Comparison of ENCODE assay signal across 8 mouse cellular contexts in genomic region chr12:84113676-84114075, GRCm38 (mm10). TPM values are rescaled to one million over a fixed set of nuclear protein-coding genes. Genes with fewer than 3 reads are reported as not detected.
DNase-seq lines count a peak whose midpoint lies in the region; ATAC-seq and TF ChIP-seq lines count a peak whose summit lies in the region.

No protein-coding gene starts in this region.

- H3K9me3 ChIP-seq in CH12.LX (replicated peaks; ENCODE audit: low read length): no peaks in the 10 kb centered on the region
- H3K9me3 ChIP-seq in forebrain, embryonic 14.5 days (replicated peaks; ENCODE audit: control insufficient read depth, low read length): no peaks in the 10 kb centered on the region
- no peaks in the 10 kb centered on the region for H3K9me3 ChIP-seq in liver, embryonic 13.5 days (replicated peaks)

- dilution Hi-C loops in CH12.LX (cut with MboI; ENCODE audit: extremely low pct_ligation_motif_present, extremely low pct_unique_long_range_greater_than_20kb, low sequenced_read_pairs): no loop called here

- H3K27ac ChIP-seq in heart, adult 2 months: no peak overlapping the region
- no peak overlapping the region for H3K27ac ChIP-seq in CH12.LX (ENCODE audit: insufficient read depth, low read depth)
- no peak overlapping the region for H3K27ac ChIP-seq in forebrain, embryonic 14.5 days (ENCODE audit: low read depth, low read length)
- H3K27ac ChIP-seq in liver, embryonic 13.5 days: no peak overlapping the region

- TF ChIP-seq CTCF in heart, adult 2 months (IDR thresholded peaks at IDR 0.05): no peak
- TF ChIP-seq CTCF in CH12.LX (conservative IDR thresholded peaks at IDR 0.05 in 1 of 2, IDR thresholded peaks at IDR 0.05 in 1 of 2; ENCODE audit: low read depth in 2 of 2, low read length in 2 of 2): no peak

- 31% methylated on average over 6 of the region's 6 CpGs for WGBS in heart, adult 2 months
- WGBS in forebrain, embryonic 14.5 days: 49% methylated on average over 6 of the region's 6 CpGs
- 42% methylated on average over 6 of the region's 6 CpGs for WGBS in liver, embryonic 13.5 days (ENCODE audit: insufficient replicate concordance)

- H3K4me3 ChIP-seq in heart, adult 2 months: peak overlapping the region; percentile 60
- H3K4me3 ChIP-seq in CH12.LX (replicated peaks in 1 of 3; ENCODE audit: low read depth in 2 of 3, low read length in 2 of 3, poor library complexity in 1 of 3): peak overlapping the region; percentile 20 to 58 (median 42)
- peak overlapping the region; percentile 55 for H3K4me3 ChIP-seq in forebrain, embryonic 14.5 days (ENCODE audit: low read depth, low read length)
- H3K4me3 ChIP-seq in liver, embryonic 13.5 days (replicated peaks): peak overlapping the region; percentile 63

- no peaks in the 10 kb centered on the region for H3K27me3 ChIP-seq in heart, adult 2 months (ENCODE audit: control insufficient read depth, insufficient read depth, low read length)
- no peaks in the 10 kb centered on the region for H3K27me3 ChIP-seq in CH12.LX (replicated peaks)
- no peaks in the 10 kb centered on the region for H3K27me3 ChIP-seq in forebrain, embryonic 14.5 days (replicated peaks; ENCODE audit: control insufficient read depth, insufficient read depth, low read length)
- H3K27me3 ChIP-seq in liver, embryonic 13.5 days: no peaks in the 10 kb centered on the region

- ATAC-seq in forebrain, embryonic 14.5 days: peak; percentile 10; the same call in 1 of the 2 replicates
- no peak for ATAC-seq in liver, embryonic 13.5 days (ENCODE audit: low read depth)

- DNase-seq in heart, adult 2 months: no peak
- DNase-seq in heart, postnatal 14 days: no peak
- DNase-seq in CH12.LX (ENCODE audit: extremely low read depth): no peak
- no peak for DNase-seq in forebrain, embryonic 14.5 days (ENCODE audit: low spot score)
- no peak for DNase-seq in liver, embryonic 13.5 days
- DNase-seq in spleen, adult 12 weeks (ENCODE audit: low spot score): no peak
- DNase-seq in ovary, postnatal 36 days (ENCODE audit: low spot score): no peak
- no peak for DNase-seq in testis, postnatal 10 days (ENCODE audit: low spot score)

- in situ Hi-C loops in CH12.LX (cut with MboI; ENCODE audit: low pct_ligation_motif_present, low pct_unique_long_range_greater_than_20kb, low sequenced_read_pairs): no loop called here

- no peak for TF ChIP-seq EP300 in heart, adult 2 months (IDR thresholded peaks at IDR 0.05; ENCODE audit: insufficient read depth, low read depth, low read length)
- TF ChIP-seq EP300 in CH12.LX (IDR thresholded peaks at IDR 0.05; ENCODE audit: low read length): no peak

- intact Hi-C loops in heart, adult 2 months (cut with DNase I): no loop called here
- intact Hi-C loops in heart, postnatal 14 days (cut with DNase I): no loop called here

- no peaks in the 10 kb centered on the region for H3K36me3 ChIP-seq in heart, adult 2 months (ENCODE audit: control insufficient read depth, insufficient read depth, low read length)
- H3K36me3 ChIP-seq in CH12.LX (replicated peaks in 1 of 2; ENCODE audit: control insufficient read depth in 1 of 2, insufficient read depth in 1 of 2, low read length in 1 of 2): no peaks in the 10 kb centered on the region
- H3K36me3 ChIP-seq in forebrain, embryonic 14.5 days (ENCODE audit: control insufficient read depth, insufficient read depth, low read length): no peaks in the 10 kb centered on the region
- no peaks in the 10 kb centered on the region for H3K36me3 ChIP-seq in liver, embryonic 13.5 days

- H3K79me2 ChIP-seq in heart, adult 2 months (replicated peaks; ENCODE audit: control insufficient read depth, insufficient read depth, low read length): no peaks in the 10 kb centered on the region
- H3K79me2 ChIP-seq in CH12.LX (replicated peaks; ENCODE audit: control insufficient read depth, extremely low read depth, insufficient read depth, poor library complexity, severe bottlenecking): no peaks in the 10 kb centered on the region

- TF ChIP-seq RAD21 in CH12.LX (IDR thresholded peaks at IDR 0.05; ENCODE audit: low read depth, low read length): no peak

- H3K4me1 ChIP-seq in heart, adult 2 months (ENCODE audit: control insufficient read depth, insufficient read depth, low read length): peaks cover 1% of the 10 kb centered on the region; the same call in 1 of the 2 replicates
- H3K4me1 ChIP-seq in CH12.LX (ENCODE audit: control insufficient read depth in 1 of 2, insufficient read depth in 2 of 2): peaks cover 10 to 19% of the 10 kb centered on the region in 2 experiments
- peaks cover 6% of the 10 kb centered on the region for H3K4me1 ChIP-seq in forebrain, embryonic 14.5 days (ENCODE audit: control insufficient read depth, insufficient read depth, low read length)
- peaks cover 11% of the 10 kb centered on the region for H3K4me1 ChIP-seq in liver, embryonic 13.5 days (replicated peaks)

- TF ChIP-seq POLR2A in heart, adult 2 months (IDR thresholded peaks at IDR 0.05; ENCODE audit: insufficient read depth, low read depth, low read length): no peak
- TF ChIP-seq POLR2A in CH12.LX (IDR thresholded peaks at IDR 0.05; ENCODE audit: low read depth, low read length): no peak

- H3K4me2 ChIP-seq in CH12.LX (ENCODE audit: insufficient read depth, low read depth, poor library complexity, severe bottlenecking): peak overlapping the region; percentile 38; the same call in 1 of the 2 replicates
- peak overlapping the region; percentile 66 for H3K4me2 ChIP-seq in forebrain, embryonic 14.5 days (ENCODE audit: low read length)
- H3K4me2 ChIP-seq in liver, embryonic 13.5 days: peak overlapping the region; percentile 79

- no peak overlapping the region for H3K9ac ChIP-seq in heart, adult 2 months (ENCODE audit: low read depth, low read length)
- peak overlapping the region; percentile 9; the same call in 1 of the 2 replicates for H3K9ac ChIP-seq in CH12.LX (ENCODE audit: insufficient read depth, low read depth)
- no peak overlapping the region for H3K9ac ChIP-seq in forebrain, embryonic 14.5 days (ENCODE audit: low read length)
- peak overlapping the region; percentile 52 for H3K9ac ChIP-seq in liver, embryonic 13.5 days

TF ChIP-seq in CH12.LX, 34 proteins besides CTCF, POLR2A, EP300 and RAD21:
- TF ChIP-seq MXI1 (IDR thresholded peaks at IDR 0.05; ENCODE audit: low read depth, low read length) (no peak), JUN (IDR thresholded peaks at IDR 0.05; ENCODE audit: insufficient read depth, low read depth, low read length) (no peak), ZNF384 (IDR thresholded peaks at IDR 0.05; ENCODE audit: low read depth, low read length) (peak; percentile 68), SIN3A (IDR thresholded peaks at IDR 0.05; ENCODE audit: low read length) (no peak), MAFK (IDR thresholded peaks at IDR 0.05; ENCODE audit: insufficient replicate concordance, low read length) (no peak), CHD2 (IDR thresholded peaks at IDR 0.05; ENCODE audit: low read length) (no peak), ZMIZ1 (IDR thresholded peaks at IDR 0.05; ENCODE audit: low read depth, low read length) (0 out of 2 replicates have a peak, but pooled peaks have one; percentile 3), IRF4 (IDR thresholded peaks at IDR 0.05; ENCODE audit: low read depth, low read length) (0 out of 2 replicates have a peak, but pooled peaks have one; percentile 6), E2F4 (IDR thresholded peaks at IDR 0.05; ENCODE audit: insufficient replicate concordance, low read depth, low read length) (no peak), MAZ (IDR thresholded peaks at IDR 0.05; ENCODE audit: low read depth, low read length) (no peak), RCOR1 (conservative IDR thresholded peaks at IDR 0.05; ENCODE audit: low read depth, low read length) (no peak)

RNA-seq across cellular contexts. Expression of gene Dnal1, which starts 0.5 kb away (rescaled TPM):
- total RNA-seq in heart, adult 2 months (2021): 1 to 10 TPM; 6.9 to 7.9 TPM
- polyA plus RNA-seq in heart, adult 2 months (2012; rRNA removed): 3.4 and 5.4 TPM in 2 replicates
- 10 to 100 TPM in 1 of 2 experiments, 1 to 10 TPM in 1; 9.4 to 10.5 TPM for total RNA-seq in heart, postnatal 14 days (2021)
- 1.4 and 1.6 TPM in 2 replicates for total RNA-seq in CH12.LX (2012; rRNA removed)
- 0.84 and 1.7 TPM in 2 replicates for total RNA-seq in CH12.LX (2014; rRNA removed)
- polyA plus RNA-seq in CH12.LX (2012; ENCODE audit: insufficient read length, low read depth): 2.1 and 2.9 TPM in 2 replicates
- 6.6 and 8.9 TPM in 2 replicates for polyA plus RNA-seq in forebrain, embryonic 14.5 days (2014; fragmentation: Nextera tagmentation; extraction: Ambion mirVana)
- polyA plus RNA-seq in liver, embryonic 13.5 days (2015; fragmentation: Nextera tagmentation; extraction: Ambion mirVana): 0.23 and 0.27 TPM in 2 replicates

RNA-seq across cellular contexts. Expression of gene Acot6, which starts 13.2 kb away (rescaled TPM):
- total RNA-seq in heart, adult 2 months (2021): 1 to 10 TPM; 2.2 TPM
- polyA plus RNA-seq in heart, adult 2 months (2012; rRNA removed): 1.5 and 2.6 TPM in 2 replicates
- total RNA-seq in heart, postnatal 14 days (2021): 1 to 10 TPM; 2.4 to 3.1 TPM
- 0.04 TPM in 1 of 2 replicates, not detected in the other for total RNA-seq in CH12.LX (2012; rRNA removed)
- 0.08 and 0.11 TPM in 2 replicates for total RNA-seq in CH12.LX (2014; rRNA removed)
- polyA plus RNA-seq in CH12.LX (2012; ENCODE audit: insufficient read length, low read depth): not detected in 2 replicates
- 1.5 and 1.8 TPM in 2 replicates for polyA plus RNA-seq in forebrain, embryonic 14.5 days (2014; fragmentation: Nextera tagmentation; extraction: Ambion mirVana)
- 0.40 and 0.51 TPM in 2 replicates for polyA plus RNA-seq in liver, embryonic 13.5 days (2015; fragmentation: Nextera tagmentation; extraction: Ambion mirVana)

RNA-seq across cellular contexts. Expression of gene Pnma1, which starts 34.6 kb away (rescaled TPM):
- under 1 TPM; 0.10 to 0.20 TPM for total RNA-seq in heart, adult 2 months (2021)
- polyA plus RNA-seq in heart, adult 2 months (2012; rRNA removed): 0.04 and 0.06 TPM in 2 replicates
- total RNA-seq in heart, postnatal 14 days (2021): under 1 TPM; 0.17 to 0.31 TPM
- total RNA-seq in CH12.LX (2012; rRNA removed): 0.13 and 0.21 TPM in 2 replicates
- total RNA-seq in CH12.LX (2014; rRNA removed): not detected in 2 replicates
- polyA plus RNA-seq in CH12.LX (2012; ENCODE audit: insufficient read length, low read depth): 0.30 TPM in 2 replicates
- polyA plus RNA-seq in forebrain, embryonic 14.5 days (2014; fragmentation: Nextera tagmentation; extraction: Ambion mirVana): 4.1 and 6.0 TPM in 2 replicates
- 0.14 TPM in 1 of 2 replicates, not detected in the other for polyA plus RNA-seq in liver, embryonic 13.5 days (2015; fragmentation: Nextera tagmentation; extraction: Ambion mirVana)

RNA-seq across cellular contexts. Expression of gene Acot5, which starts 44.6 kb away (rescaled TPM):
- not detected for total RNA-seq in heart, adult 2 months (2021)
- polyA plus RNA-seq in heart, adult 2 months (2012; rRNA removed): not detected in 2 replicates
- under 1 TPM in 1 of 2 experiments, not detected in 1; 0.24 TPM for total RNA-seq in heart, postnatal 14 days (2021)
- not detected in 2 replicates for total RNA-seq in CH12.LX (2012; rRNA removed)
- total RNA-seq in CH12.LX (2014; rRNA removed): not detected in 2 replicates
- polyA plus RNA-seq in CH12.LX (2012; ENCODE audit: insufficient read length, low read depth): not detected in 2 replicates
- polyA plus RNA-seq in forebrain, embryonic 14.5 days (2014; fragmentation: Nextera tagmentation; extraction: Ambion mirVana): not detected in 2 replicates
- polyA plus RNA-seq in liver, embryonic 13.5 days (2015; fragmentation: Nextera tagmentation; extraction: Ambion mirVana): not detected in 2 replicates

Comparison
In these comparisons a context has a peak if more than half of its experiments do, and no peak if none do; other contexts are left out.
1. H3K9ac ChIP-seq: peak in CH12.LX (single experiment) and liver, embryonic 13.5 days (single experiment); none in heart, adult 2 months (single experiment) and forebrain, embryonic 14.5 days (single experiment).
2. Peak in every context shown above with its lines, with median percentiles within 50 percentile points of each other: H3K4me3 ChIP-seq and H3K4me2 ChIP-seq.